Mouse (Mus musculus) heart, postnatal 36 days (tissue): ENCODE results near the gene Tradd. TPM values are rescaled to one million over a fixed set of nuclear protein-coding genes. Genes with fewer than 3 reads are reported as not detected.
"Not testable (repeated sequence)": the region's sequence is repeated elsewhere in the genome, so short reads cannot be mapped to it uniquely, and the experiment has no call there.

Experiments used
- DNase-seq, 2 experiments: peaks; one replicate each; pipeline ENCODE4 v3.0.0; 2021 to 2022
- intact Hi-C: fragments of 180-260 bp; cut with DNase I; formaldehyde crosslinking; loops from one replicate; pipeline ENCODE4 v1.15.1; 2025
- total RNA-seq, 2 experiments: library from RNA; stranded (reverse); gene quantifications; 2 replicates each; pipeline ENCODE4 v1.2.3; 2021

The Tradd gene
- total RNA-seq, 2 experiments from 2014 or later: 4.9 to 5.8 TPM

GRCm38 (mm10) chr8:105254152-105254965, 10.1 kb downstream of the Tradd start:
- DNase-seq: peak; percentile 90 to 93
- intact Hi-C loops: no loop called here

- intact Hi-C loops: no loop called here
- no peak for DNase-seq
Measured at GRCm38 (mm10) chr8:105253766-105254151, 10.7 kb downstream of the Tradd start.

GRCm38 (mm10) chr8:105252680-105253537, 11.5 kb downstream of the Tradd start:
- DNase-seq: no peak
- intact Hi-C loops: no loop called here

GRCm38 (mm10) chr8:105251954-105252353, 12.5 kb downstream of the Tradd start:
- DNase-seq: no peak
- intact Hi-C loops: no loop called here

GRCm38 (mm10) chr8:105241016-105241415, 23.4 kb downstream of the Tradd start:
- DNase-seq: no peak
- intact Hi-C loops: no loop called here

GRCm38 (mm10) chr8:105237442-105238142, 26.8 kb downstream of the Tradd start:
- intact Hi-C loops: no loop called here
- no peak for DNase-seq

GRCm38 (mm10) chr8:105235206-105235605, 29.2 kb downstream of the Tradd start:
- intact Hi-C loops: no loop called here
- no peak for DNase-seq

- intact Hi-C loops: no loop called here
- DNase-seq: no peak
Measured at GRCm38 (mm10) chr8:105233126-105233935, 31.1 kb downstream of the Tradd start.

- intact Hi-C loops, DNase-seq: not testable (repeated sequence)
Measured at GRCm38 (mm10) chr8:105232321-105232693, 32.1 kb downstream of the Tradd start.

- DNase-seq: no peak
- intact Hi-C loops: no loop called here
Measured at GRCm38 (mm10) chr8:105231503-105232320, 32.7 kb downstream of the Tradd start.

GRCm38 (mm10) chr8:105225917-105226316, 38.5 kb downstream of the Tradd start:
- intact Hi-C loops: loop anchor here (2.0 kb wide), 1 partner anchor 55 kb away; the partner anchor contains the start of gene Cbfb
- no peak for DNase-seq

GRCm38 (mm10) chr8:105225272-105225593, 39.2 kb downstream of the Tradd start:
- no peak for DNase-seq
- intact Hi-C loops: loop anchor here (2.0 kb wide), 1 partner anchor 54 kb away; the partner anchor contains the start of gene Cbfb

GRCm38 (mm10) chr8:105224413-105225271, 39.8 kb downstream of the Tradd start, which contains the start of gene D230025D16Rik:
TSS of gene D230025D16Rik (plus strand) at chr8:105225145.
- peak; percentile 97 to 98 for DNase-seq
- intact Hi-C loops: loop anchor here (2.0 kb wide), 1 partner anchor 54 kb away; the partner anchor contains the start of gene Cbfb

GRCm38 (mm10) chr8:105223850-105224249, 40.6 kb downstream of the Tradd start:
- DNase-seq: peak in 1 of 2 experiments; percentile 4
- intact Hi-C loops: loop anchor here (2.0 kb wide), 1 partner anchor 53 kb away; the partner anchor contains the start of gene Cbfb

- intact Hi-C loops: loop anchor here (1.0 to 10.0 kb wide), 7 partner anchors 61 to 563 kb away; partner anchors contain the start of gene Ces2f
- DNase-seq: peak in 1 of 2 experiments; percentile 8
Measured at GRCm38 (mm10) chr8:105217926-105218522, 46.4 kb downstream of the Tradd start.

- DNase-seq: no peak
- intact Hi-C loops: loop anchor here (10.0 kb wide), 1 partner anchor 419 kb away; no protein-coding TSS in a partner anchor
Measured at GRCm38 (mm10) chr8:105214104-105214503, 50.3 kb downstream of the Tradd start.
